Mouse (Mus musculus): ENCODE results near the gene Amhr2. TPM values are rescaled to one million over a fixed set of nuclear protein-coding genes. Genes with fewer than 3 reads are reported as not detected.

The Amhr2 gene
- polyA plus RNA-seq, 1 experiment from 2014 or later = 0.97 TPM

DNA sequence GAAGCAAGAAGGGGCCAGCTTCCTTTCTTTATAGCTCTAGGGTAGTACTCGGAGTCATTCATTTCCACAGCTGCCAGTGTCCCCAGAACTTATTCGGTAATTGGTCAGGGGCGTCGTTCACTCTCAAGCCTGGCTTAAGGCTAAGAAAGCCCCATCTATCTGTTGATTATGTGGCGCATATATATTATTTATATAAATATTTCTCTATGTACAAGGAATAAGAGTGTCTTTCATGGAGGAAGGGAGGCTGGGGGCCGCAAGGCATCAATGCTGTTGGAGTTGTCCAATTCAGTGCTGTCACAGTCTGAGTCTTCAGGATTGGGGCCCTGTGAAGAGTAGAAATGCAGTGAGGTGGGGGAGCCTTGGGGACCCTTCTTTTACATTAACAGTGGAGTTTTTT, 54.7 kb downstream of the Amhr2 start:
- H3K4me3 ChIP-seq (ENCODE audit: low read depth, low read length) = no peak overlapping the region
- ATAC-seq (replicated peaks; ENCODE audit: low FRiP score, low TSS enrichment, low read depth) = no peak
- no peaks in the 10 kb centered on the region for H3K9me3 ChIP-seq (ENCODE audit: control insufficient read depth, low read length)
- 85% methylated on average over 6 of the region's 6 CpGs for WGBS
- no peak overlapping the region for H3K9ac ChIP-seq (ENCODE audit: low read length)
- H3K36me3 ChIP-seq (ENCODE audit: control insufficient read depth, insufficient read depth, low read length) = peaks cover 99% of the 10 kb centered on the region
- H3K27ac ChIP-seq (ENCODE audit: low read depth) = no peak overlapping the region
- no peak for DNase-seq (ENCODE audit: low spot score)
- no peaks in the 10 kb centered on the region for H3K27me3 ChIP-seq (replicated peaks; ENCODE audit: control insufficient read depth, insufficient read depth, low read length)
- H3K4me2 ChIP-seq (ENCODE audit: low read length) = no peak overlapping the region
- no peaks in the 10 kb centered on the region for H3K4me1 ChIP-seq (replicated peaks; ENCODE audit: control insufficient read depth, insufficient read depth, low read length)

DNA sequence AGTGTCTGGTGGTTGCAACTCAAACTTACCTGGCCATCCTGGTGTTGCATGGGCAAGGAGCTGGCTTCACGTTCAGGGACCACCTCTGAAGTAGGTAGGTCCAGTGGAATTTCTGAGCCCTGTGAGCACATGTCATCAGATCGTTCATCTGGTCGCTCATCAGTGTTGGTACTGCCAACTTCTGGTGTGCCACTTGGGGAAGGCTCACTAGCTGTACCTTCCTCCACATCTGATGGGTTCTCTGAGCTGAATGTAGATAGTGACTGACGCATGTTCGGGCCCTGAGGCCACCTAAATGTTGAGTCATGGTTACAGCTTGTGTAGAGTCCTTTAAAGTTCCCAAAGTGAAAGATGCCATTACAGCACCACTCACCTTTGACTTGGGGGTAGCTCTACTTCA, 55.3 kb downstream of the Amhr2 start:
- Histone ChIP-seq H3K4me2 (ENCODE audit: low read length) (no peak overlapping the region), H3K36me3 (ENCODE audit: control insufficient read depth, insufficient read depth, low read length) (peaks cover 99% of the 10 kb centered on the region), H3K9ac (ENCODE audit: low read length) (no peak overlapping the region), H3K4me1 (replicated peaks; ENCODE audit: control insufficient read depth, insufficient read depth, low read length) (no peaks in the 10 kb centered on the region), H3K4me3 (ENCODE audit: low read depth, low read length) (no peak overlapping the region), H3K9me3 (ENCODE audit: control insufficient read depth, low read length) (no peaks in the 10 kb centered on the region), H3K27me3 (replicated peaks; ENCODE audit: control insufficient read depth, insufficient read depth, low read length) (no peaks in the 10 kb centered on the region), H3K27ac (ENCODE audit: low read depth) (no peak overlapping the region)
- no peak for ATAC-seq (replicated peaks; ENCODE audit: low FRiP score, low TSS enrichment, low read depth)
- no peak for DNase-seq (ENCODE audit: low spot score)
- 94% methylated on average over 5 of the region's 5 CpGs for WGBS

DNA sequence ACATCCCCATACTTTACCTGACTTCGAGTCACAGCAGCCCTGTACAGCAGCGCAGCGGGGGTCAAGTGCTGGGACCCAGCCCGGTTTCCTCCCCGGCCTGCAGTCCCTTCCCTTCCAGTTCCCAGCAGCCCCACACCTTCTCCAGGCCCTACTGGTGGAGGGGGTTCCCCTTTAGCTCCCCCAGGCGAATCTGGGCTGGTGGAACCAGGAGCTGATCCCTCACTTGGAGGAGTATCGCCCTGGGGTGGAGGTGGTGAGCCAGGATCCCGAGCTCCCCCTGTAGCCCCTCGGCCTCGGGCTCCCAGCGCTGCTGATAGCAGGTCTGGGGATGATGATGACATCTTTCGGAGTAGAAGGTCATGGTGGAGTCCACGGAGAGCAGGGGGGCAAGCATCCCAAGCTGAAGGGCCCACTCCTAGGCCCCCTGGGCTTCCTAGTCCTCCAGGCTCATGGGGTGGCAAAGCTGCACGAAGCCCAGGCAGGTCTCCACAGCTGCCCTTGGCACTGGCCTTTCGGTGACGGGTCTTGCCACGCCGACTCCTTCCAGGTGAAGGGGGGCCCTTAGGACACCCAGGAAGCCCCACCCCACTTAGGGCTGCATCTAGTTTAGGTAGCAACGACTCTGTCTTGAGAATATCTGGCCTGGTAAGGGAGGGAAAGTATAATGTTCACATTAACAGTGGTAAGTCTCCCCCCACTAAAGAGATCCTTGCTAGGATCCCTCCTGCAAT, 56.1 kb downstream of the Amhr2 start:
- Histone ChIP-seq H3K4me3 (ENCODE audit: low read depth, low read length) (no peak overlapping the region), H3K4me2 (ENCODE audit: low read length) (no peak overlapping the region), H3K9me3 (ENCODE audit: control insufficient read depth, low read length) (no peaks in the 10 kb centered on the region), H3K4me1 (replicated peaks; ENCODE audit: control insufficient read depth, insufficient read depth, low read length) (no peaks in the 10 kb centered on the region), H3K9ac (ENCODE audit: low read length) (no peak overlapping the region), H3K27ac (ENCODE audit: low read depth) (no peak overlapping the region), H3K27me3 (replicated peaks; ENCODE audit: control insufficient read depth, insufficient read depth, low read length) (no peaks in the 10 kb centered on the region), H3K36me3 (ENCODE audit: control insufficient read depth, insufficient read depth, low read length) (peaks cover 95% of the 10 kb centered on the region)
- ATAC-seq (replicated peaks; ENCODE audit: low FRiP score, low TSS enrichment, low read depth) (no peak; the same call in 1 of the 2 replicates), DNase-seq (ENCODE audit: low spot score) (no peak)
- WGBS = 90% methylated on average over 19 of the region's 19 CpGs

DNA sequence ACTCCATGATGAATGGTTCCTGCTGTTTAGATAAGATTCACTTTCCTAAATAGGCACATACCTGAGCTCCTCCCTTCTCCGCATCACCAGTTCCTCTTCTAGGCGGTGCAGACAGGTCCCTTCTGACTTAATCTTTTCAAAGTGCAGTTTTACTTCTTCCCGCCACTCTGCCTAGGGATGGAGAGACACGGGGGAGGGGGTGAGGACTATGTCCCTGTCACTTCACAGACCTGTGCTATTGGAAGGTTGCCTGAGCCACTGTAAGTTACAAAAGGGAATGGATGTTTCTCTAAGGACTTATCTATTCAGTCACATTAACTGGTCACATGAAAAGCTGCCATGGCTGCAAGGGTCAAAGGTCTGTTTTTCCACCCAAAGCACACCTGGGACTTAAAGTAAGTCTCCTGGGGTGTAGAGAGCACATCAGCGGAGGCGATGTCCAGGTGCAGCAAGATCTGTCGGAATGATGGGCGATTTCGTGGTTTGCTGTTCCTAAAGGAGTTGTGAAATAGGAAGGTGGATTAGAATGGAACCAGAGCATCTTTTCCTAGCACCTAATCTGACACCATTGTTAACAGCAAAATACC, 57.2 kb downstream of the Amhr2 start:
- WGBS = 64% methylated on average over 9 of the region's 9 CpGs
- Histone ChIP-seq H3K4me3 (ENCODE audit: low read depth, low read length) (no peak overlapping the region), H3K27me3 (replicated peaks; ENCODE audit: control insufficient read depth, insufficient read depth, low read length) (no peaks in the 10 kb centered on the region), H3K27ac (ENCODE audit: low read depth) (no peak overlapping the region), H3K9me3 (ENCODE audit: control insufficient read depth, low read length) (no peaks in the 10 kb centered on the region), H3K4me1 (replicated peaks; ENCODE audit: control insufficient read depth, insufficient read depth, low read length) (no peaks in the 10 kb centered on the region), H3K4me2 (ENCODE audit: low read length) (no peak overlapping the region), H3K36me3 (ENCODE audit: control insufficient read depth, insufficient read depth, low read length) (peaks cover 88% of the 10 kb centered on the region), H3K9ac (ENCODE audit: low read length) (no peak overlapping the region)
- DNase-seq (ENCODE audit: low spot score) = no peak
- ATAC-seq (replicated peaks; ENCODE audit: low FRiP score, low TSS enrichment, low read depth) = no peak

DNA sequence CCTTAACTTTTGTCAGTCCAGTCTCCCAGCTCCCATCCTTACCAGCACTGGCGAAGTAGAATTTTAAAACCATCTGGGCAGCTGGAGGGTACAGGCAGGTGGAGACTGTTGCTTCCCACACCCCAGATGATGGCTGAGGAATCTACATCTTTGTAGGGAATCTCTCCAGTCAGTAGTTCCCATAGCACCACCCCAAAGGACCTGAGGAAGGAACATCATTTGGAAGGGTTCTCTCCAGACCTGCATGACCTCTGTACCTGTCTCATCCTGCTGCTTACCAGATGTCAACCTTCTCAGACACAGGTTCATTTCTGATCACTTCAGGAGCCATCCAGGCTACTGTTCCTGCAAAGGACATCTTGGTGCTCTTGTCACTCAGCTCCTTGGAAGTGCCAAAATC, 58.3 kb downstream of the Amhr2 start, which contains the start of gene Gm10337:
Gm10337 (plus strand) TSS at position 276 of the 400 bp plus-strand sequence.
- no peak within 1 kb of the TSS for H3K9ac ChIP-seq (ENCODE audit: low read length)
- no peaks in the 10 kb centered on the region for H3K27me3 ChIP-seq (replicated peaks; ENCODE audit: control insufficient read depth, insufficient read depth, low read length)
- no peaks in the 10 kb centered on the region for H3K4me1 ChIP-seq (replicated peaks; ENCODE audit: control insufficient read depth, insufficient read depth, low read length)
- H3K9me3 ChIP-seq (ENCODE audit: control insufficient read depth, low read length) = no peaks in the 10 kb centered on the region
- WGBS = 86% methylated on average over 1 of the region's 1 CpGs
- peaks cover 82% of the 10 kb centered on the region for H3K36me3 ChIP-seq (ENCODE audit: control insufficient read depth, insufficient read depth, low read length)
- H3K4me2 ChIP-seq (ENCODE audit: low read length) = no peak within 1 kb of the TSS
- no peak within 1 kb of the TSS for H3K27ac ChIP-seq (ENCODE audit: low read depth)
- DNase-seq (ENCODE audit: low spot score) (no peak), ATAC-seq (replicated peaks; ENCODE audit: low FRiP score, low TSS enrichment, low read depth) (no peak)
- H3K4me3 ChIP-seq (ENCODE audit: low read depth, low read length) = no peak within 1 kb of the TSS

Other genes with a start within 250 kb of the Amhr2 start
- gene Zfp740, start 242.1 kb upstream of the Amhr2 start, polyA plus RNA-seq (2014; fragmentation: Nextera tagmentation; extraction: Ambion mirVana) = 47.0 and 55.3 TPM in 2 replicates
- 52.3 and 53.6 TPM in 2 replicates for gene Csad, start 240.6 kb upstream of the Amhr2 start, polyA plus RNA-seq (2014; fragmentation: Nextera tagmentation; extraction: Ambion mirVana)
- 13.3 and 13.5 TPM in 2 replicates for gene Itgb7, start 213.4 kb upstream of the Amhr2 start, polyA plus RNA-seq (2014; fragmentation: Nextera tagmentation; extraction: Ambion mirVana)
- gene Rarg, start 187.8 kb upstream of the Amhr2 start, polyA plus RNA-seq (2014; fragmentation: Nextera tagmentation; extraction: Ambion mirVana) = 16.4 and 17.1 TPM in 2 replicates
- gene Gm9918, start 174.8 kb upstream of the Amhr2 start, polyA plus RNA-seq (2014; fragmentation: Nextera tagmentation; extraction: Ambion mirVana) = 0.11 and 0.19 TPM in 2 replicates
- gene Mfsd5, start 165.9 kb upstream of the Amhr2 start, polyA plus RNA-seq (2014; fragmentation: Nextera tagmentation; extraction: Ambion mirVana) = 65.3 and 67.1 TPM in 2 replicates
- 28.0 and 33.0 TPM in 2 replicates for gene Espl1, start 149.1 kb upstream of the Amhr2 start, polyA plus RNA-seq (2014; fragmentation: Nextera tagmentation; extraction: Ambion mirVana)
- gene Pfdn5, start 119.3 kb upstream of the Amhr2 start, polyA plus RNA-seq (2014; fragmentation: Nextera tagmentation; extraction: Ambion mirVana) = 450 and 456 TPM in 2 replicates
- gene Myg1, start 113.7 kb upstream of the Amhr2 start, polyA plus RNA-seq (2014; fragmentation: Nextera tagmentation; extraction: Ambion mirVana) = 104 and 120 TPM in 2 replicates
- 64.1 and 71.2 TPM in 2 replicates for gene Aaas, start 94.6 kb upstream of the Amhr2 start, polyA plus RNA-seq (2014; fragmentation: Nextera tagmentation; extraction: Ambion mirVana)
- 1.2 and 1.3 TPM in 2 replicates for gene Sp7, start 78.2 kb upstream of the Amhr2 start, polyA plus RNA-seq (2014; fragmentation: Nextera tagmentation; extraction: Ambion mirVana)
- gene Sp1, start 39.2 kb upstream of the Amhr2 start, polyA plus RNA-seq (2014; fragmentation: Nextera tagmentation; extraction: Ambion mirVana) = 14.4 and 15.8 TPM in 2 replicates
- 132 and 141 TPM in 2 replicates for gene Prr13, start 13.7 kb downstream of the Amhr2 start, polyA plus RNA-seq (2014; fragmentation: Nextera tagmentation; extraction: Ambion mirVana)
- gene Pcbp2, start 25.2 kb downstream of the Amhr2 start, polyA plus RNA-seq (2014; fragmentation: Nextera tagmentation; extraction: Ambion mirVana) = 275 and 289 TPM in 2 replicates
- gene Gm10337, start 58.4 kb downstream of the Amhr2 start, polyA plus RNA-seq (2014; fragmentation: Nextera tagmentation; extraction: Ambion mirVana) = 3.4 TPM in 1 of 2 replicates, not detected in the other
- gene Map3k12, start 71.7 kb downstream of the Amhr2 start, polyA plus RNA-seq (2014; fragmentation: Nextera tagmentation; extraction: Ambion mirVana) = 13.5 and 14.9 TPM in 2 replicates
- 105 TPM in 2 replicates for gene Tarbp2, start 72.8 kb downstream of the Amhr2 start, polyA plus RNA-seq (2014; fragmentation: Nextera tagmentation; extraction: Ambion mirVana)
- gene Npff, start 79.6 kb downstream of the Amhr2 start, polyA plus RNA-seq (2014; fragmentation: Nextera tagmentation; extraction: Ambion mirVana) = 1.5 and 2.2 TPM in 2 replicates
- 0.43 TPM in 1 of 2 replicates, not detected in the other for gene Gm28047, start 179.7 kb downstream of the Amhr2 start, polyA plus RNA-seq (2014; fragmentation: Nextera tagmentation; extraction: Ambion mirVana)
- gene Atf7, start 180.1 kb downstream of the Amhr2 start, polyA plus RNA-seq (2014; fragmentation: Nextera tagmentation; extraction: Ambion mirVana) = 34.3 and 36.5 TPM in 2 replicates
- 81.3 and 87.4 TPM in 2 replicates for gene Atp5g2, start 227.0 kb downstream of the Amhr2 start, polyA plus RNA-seq (2014; fragmentation: Nextera tagmentation; extraction: Ambion mirVana)